Mouse (Mus musculus): ENCODE data around the gene Timm13.

Timm13 gene

DNA sequence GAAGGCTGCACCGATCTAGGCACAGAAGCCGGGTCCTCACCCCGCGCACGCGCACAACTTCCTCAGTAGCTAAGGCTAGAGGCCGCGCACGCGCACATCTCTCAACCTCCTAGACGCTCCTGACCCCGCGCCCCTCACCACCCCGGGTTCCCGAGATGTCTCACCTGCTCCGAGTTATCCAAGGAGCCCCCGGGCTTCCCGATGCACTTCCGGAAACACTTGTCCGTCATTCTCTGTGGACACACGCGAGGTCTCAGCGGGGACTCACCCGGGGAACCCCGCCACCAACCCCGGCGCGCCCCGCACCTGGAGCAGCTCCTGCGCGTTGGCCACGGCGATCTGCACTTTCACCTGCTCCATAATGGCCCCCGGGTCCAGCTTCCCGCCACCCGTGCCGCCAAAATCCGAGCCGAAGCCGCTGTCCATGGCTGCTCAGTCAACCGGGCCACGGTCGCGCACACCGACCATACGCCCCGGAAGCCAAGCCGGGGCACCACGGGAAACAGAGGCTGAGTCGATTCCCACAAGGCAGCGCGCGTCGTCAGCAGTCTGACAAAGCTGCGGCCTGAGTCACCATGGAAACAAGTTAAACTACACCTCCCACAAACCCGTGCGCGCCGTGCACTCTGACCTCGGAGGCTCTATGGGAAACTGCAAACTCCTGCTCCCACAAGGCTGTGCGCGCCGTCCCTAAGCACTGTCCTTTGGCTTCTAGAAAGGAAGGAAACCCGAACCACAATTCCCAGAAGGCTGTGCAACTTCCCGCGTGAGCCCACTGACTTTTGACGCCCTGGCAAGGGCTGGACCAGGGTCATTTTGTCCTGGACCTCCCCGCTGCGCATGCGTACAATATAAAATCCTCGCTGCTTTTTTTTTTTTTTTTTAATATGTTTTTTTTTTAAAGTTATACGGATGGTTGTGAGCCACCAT is at the start of gene Timm13:
Gene Timm13 (minus strand): TSS at position 652 of the 930 bp plus-strand sequence.
- in situ Hi-C loops (cut with MboI, MseI): no loop called here

DNA sequence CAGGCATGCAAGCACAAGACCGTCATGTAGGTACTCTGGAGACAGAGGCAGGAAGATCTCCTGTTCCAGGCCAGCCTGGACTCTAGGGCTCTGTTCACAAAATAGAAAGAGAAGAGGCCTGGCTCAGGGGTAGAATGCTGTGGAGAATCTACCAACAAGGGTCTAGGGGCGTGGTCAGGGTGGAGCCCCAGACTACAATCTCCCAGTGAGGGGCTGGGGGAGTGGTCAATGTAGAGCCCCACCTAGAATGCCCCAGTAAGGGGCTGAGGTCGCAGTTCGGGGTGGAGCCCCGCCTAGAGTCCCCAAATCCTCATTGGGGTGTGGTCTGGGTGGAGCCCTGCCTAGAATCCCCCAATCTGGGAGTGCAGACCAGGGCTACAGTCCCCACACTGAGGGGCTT is 49.5 kb upstream of the Timm13 start:
- in situ Hi-C loops (cut with MboI, MseI): loop anchor here (10.0 kb wide), 1 partner anchor 356 kb away; the partner anchor contains the start of gene Abhd17a

DNA sequence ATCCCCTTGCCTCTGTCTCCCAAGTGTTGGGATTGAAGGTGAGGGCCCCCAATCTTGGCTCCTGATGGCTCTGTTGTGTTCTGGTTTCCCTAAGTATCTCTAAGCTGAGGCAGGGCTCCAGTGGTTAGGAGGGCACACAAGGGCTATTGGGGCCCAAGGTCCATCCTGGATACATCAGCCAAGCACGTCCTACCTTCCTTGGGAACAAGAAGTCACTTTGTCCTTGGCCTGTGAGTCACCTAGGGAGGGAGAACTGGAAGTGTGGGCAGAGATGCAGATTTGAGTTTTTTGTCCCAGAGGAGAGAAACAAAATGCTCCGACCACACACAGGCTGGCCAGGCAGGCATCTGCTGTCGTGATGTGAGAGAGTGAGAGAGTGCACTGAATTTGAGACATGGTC is 48.3 kb upstream of the Timm13 start:
- in situ Hi-C loops (cut with MboI, MseI): no loop called here

DNA sequence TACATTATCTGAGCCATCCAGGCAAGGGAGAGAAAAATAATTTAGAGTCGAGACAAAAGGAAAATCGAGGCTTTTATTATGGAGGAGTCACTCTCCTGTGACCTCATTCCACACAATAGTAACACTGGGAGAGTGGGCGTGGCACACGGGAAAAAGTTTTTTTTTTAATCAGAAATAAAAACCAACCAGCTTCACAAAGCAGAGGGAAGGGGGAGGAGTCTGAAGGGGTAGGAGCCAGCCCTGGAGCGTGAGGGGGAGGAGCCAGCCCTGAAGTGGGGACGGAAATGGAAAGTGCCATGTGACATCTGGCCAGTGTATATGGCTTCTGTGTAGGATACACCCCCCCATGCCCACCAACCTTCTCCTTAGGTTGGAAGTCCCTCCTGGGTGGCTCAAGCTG is 47.8 kb upstream of the Timm13 start:
- in situ Hi-C loops (cut with MboI, MseI): no loop called here

DNA sequence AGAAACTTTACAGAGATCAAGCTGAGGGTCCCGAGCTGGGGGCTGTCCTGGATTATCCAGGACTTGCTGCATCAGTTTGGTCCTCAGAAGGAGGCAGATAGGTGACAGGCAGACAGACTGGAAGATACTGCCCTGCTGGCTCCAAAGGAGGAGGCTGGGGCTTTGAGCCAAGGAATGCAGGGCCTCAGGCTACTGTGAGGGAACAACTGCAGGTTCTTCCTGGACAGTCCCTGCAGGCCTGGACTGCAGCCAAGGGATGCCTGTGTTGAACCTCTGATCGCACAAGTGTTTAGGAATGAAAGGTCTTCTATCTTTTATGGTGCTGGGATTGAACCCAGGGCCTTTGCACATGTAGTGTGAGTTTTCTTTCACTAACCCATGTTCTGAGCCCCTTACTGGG is 47.0 kb upstream of the Timm13 start:
- in situ Hi-C loops (cut with MboI, MseI): no loop called here

DNA sequence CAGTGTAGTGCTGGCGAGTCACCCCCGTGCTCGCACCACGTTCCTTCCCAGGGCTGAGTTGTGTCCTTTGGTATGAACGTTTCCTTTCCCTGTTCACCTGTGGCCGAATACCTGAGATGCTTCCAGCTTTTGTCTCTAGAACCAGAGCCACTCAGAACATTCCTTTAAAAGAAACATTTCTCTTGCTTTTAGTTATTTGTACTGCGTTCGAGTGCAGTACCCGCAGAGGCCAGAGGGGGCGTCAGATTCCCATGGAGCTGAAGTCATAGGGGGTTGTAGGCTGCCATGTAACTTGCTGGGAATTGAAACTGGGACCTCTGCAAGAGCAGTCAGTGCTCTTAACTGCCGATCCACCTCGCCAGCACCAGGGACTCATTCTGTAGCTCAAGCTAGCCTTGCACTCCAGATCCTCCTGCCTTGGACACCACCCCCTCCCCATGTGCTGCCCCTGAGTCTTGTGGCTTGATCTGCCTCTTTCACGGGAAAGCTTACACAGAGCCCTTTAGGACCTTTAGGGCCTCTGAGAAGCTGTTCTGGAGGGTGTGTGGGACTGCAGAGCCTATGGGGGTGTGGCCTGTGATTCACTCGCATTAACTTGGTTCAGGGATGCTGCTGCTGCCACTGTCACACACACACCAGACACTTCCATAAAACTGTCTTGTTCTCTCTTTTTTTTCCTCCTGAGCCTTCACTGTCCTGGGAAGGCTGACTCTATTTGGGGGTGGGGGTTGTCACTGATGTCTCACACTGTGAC is 46.1 kb upstream of the Timm13 start:
- in situ Hi-C loops (cut with MboI, MseI): no loop called here

DNA sequence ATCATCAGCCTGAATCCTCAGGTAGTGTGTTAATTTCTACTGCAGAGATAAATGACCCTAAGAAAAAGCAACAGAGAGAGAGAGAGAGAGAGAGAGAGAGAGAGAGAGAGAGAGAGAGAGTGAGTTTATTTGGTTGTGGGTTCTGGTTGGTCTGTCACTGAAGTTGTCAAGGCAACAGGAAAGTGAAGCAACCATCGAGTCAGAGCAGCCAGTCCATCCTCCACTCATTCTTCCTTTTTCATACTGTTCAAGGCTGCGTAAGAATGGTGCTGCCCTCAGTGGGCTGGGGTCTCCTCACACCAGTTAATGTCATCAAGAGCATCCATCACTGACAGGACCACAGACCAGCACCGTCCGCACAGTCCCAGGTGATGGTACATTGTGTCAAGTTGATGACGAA is 43.5 kb upstream of the Timm13 start:
- in situ Hi-C loops (cut with MboI, MseI): no loop called here

DNA sequence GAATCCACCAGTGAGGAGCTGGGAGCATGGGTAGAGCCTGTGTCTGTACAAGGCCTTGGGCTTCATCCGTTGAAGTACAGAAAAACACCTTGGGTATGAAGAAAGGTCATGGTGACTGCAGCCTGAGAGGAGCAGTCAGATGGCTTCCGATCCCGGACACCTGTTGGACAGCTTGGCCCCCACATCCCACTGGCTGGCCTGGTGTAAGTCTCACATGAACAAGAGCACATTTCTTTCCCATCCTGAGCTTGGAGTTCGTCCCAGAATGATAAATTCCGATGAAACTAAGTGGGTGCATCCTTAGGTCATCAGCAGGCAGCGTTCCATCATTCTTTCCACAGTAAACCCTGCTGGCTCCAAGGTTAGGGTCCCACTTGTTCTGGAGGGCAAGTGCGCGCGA is 42.9 kb upstream of the Timm13 start:
- in situ Hi-C loops (cut with MboI, MseI): no loop called here

DNA sequence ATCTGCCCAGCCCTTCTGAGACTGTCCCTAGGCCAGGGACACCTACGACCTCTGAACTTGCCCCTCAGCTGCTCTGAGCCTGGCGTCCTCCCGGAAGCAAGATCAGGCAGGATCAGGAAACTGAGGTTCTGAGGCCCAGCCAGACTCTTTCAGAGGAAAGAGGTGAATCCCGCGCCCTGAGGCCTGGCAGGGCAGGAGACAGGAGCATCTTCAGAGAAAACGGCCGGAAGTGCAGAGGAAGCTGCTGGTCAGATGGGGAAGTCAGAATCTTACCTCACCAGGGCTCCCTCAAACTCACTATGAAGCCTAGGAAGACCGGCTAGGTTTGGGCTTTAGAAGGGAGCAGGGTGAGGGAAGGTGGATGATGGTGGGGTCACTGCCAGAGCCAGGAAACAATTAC is 42.1 kb upstream of the Timm13 start:
- in situ Hi-C loops (cut with MboI, MseI): no loop called here

DNA sequence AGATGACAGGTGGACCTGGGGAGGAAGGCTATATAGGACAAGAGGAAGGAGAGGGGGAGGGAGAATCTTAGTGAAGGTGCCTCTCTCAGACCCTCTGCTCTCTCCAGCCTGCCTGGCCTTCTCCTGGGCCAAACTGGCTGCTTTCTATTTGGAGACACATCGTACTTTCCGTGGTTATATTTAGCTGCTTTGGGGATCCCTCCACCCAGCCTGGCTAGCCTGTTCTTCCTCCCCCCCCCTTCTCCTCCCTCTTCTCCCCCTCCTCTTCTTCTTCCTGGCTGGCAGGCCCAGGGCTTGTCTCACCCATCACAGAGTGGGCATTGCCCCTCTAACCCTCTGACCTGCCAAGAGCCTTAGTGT is 40.2 kb upstream of the Timm13 start:
- in situ Hi-C loops (cut with MboI, MseI): no loop called here

DNA sequence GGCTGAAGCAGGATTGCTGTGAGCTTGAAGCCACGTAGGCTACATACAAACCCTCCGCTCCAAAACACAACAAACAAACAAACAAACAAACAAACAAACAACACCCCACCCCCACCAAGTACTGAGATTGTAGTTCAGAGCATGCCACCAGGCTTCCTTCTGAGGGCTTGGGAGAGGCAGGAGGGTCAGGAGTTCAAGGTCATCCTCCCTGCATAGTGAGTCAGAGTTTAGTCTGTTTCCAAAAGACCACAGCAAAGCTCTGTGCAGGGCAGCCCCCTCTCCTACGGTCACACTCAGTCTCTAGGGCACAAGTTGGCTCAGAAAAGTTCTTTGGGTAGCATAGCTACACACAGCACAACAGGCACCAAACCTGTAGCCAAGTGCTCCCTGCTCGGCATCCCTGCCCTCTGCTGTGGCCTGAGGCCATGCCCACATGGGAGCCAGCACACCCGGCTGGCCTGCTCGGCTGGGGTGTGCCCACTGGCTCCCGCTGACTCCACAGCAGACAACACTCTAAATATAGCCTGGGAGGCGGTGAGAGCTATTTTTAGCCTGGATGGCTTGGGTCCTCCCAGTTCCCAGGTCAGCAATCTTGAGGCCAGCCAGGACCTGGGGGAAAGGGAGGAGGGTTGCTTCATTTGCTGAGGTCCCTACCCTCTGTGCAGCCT is 39.7 kb upstream of the Timm13 start:
- in situ Hi-C loops (cut with MboI, MseI): no loop called here

DNA sequence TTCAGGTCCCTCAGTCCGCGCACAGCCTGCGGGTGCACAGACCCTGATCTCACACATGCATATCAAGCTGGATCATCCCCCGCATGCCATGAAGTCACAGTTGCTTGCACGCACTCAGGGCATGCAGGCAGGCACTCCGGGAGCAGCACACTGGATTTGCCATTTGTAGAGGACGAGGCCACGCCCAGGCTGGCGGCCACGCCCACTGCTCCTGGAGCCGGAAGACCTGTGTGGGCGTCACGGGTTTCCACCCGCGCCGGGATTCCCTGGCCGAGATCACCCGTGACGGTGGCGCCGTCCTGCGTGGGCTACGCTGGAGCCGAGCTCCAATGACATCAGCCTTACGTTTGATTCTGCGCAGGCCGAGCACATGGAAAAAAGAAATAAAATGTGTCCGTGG is 38.9 kb upstream of the Timm13 start:
- in situ Hi-C loops (cut with MboI, MseI): loop anchor here (10.0 kb wide), 1 partner anchor 795 kb away; the partner anchor contains the start of genes Cbarp and Midn

DNA sequence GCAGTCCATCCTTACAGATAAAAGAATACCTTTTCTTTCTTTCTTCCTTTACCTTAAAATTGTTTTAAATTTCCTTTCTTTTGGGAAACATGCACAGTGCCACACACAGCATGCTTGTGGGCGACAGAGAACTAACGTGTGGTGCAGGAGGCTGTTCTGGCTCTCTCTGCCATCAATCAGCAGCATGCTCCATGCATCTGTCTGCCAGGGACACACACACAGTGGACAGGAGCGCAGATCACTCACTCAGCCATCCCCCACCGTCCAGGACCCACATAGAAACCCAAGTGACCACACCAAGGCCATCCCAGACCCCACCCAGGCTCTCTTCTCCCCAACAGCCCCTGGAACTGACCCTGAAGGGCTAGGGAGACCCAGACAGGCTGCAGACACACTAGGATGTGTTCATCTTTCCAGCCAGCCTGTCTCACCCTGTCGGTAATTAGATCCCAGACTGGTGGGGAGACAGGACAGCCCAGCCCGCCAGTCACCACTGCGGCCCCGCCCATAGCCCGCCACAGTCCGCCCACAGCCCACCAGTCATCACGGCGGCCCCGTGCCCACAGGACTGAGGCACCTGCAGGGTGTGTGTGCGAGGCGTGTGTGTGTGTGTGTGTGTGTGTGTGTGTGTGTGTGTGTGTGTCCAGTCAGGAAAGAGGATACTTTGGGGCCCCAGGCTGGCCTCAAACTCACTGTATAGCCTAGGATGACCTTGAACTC is 38.2 kb upstream of the Timm13 start:
- in situ Hi-C loops (cut with MboI, MseI): loop anchor here (10.0 kb wide), 1 partner anchor 794 kb away; the partner anchor contains the start of genes Cbarp and Midn

DNA sequence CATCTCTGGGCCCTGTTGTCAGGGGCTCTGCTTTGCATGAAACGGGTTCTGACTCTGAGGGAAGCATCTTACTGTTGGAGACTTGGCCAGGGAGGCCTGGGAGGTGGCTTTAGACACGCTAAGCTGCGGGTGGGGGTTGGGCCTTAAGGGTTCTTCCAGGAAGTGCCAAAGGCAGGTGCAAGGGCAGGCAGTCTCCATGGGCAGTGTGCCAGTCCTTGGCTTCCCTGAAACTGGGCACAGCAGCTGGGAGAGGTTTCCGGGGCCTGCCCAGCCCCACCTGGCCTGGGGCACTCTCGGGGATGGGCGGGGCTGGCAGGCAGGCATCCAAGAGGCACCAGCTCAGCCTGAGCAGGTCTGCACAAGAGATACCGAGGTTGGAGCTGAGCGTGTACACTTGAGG is 36.9 kb upstream of the Timm13 start:
- in situ Hi-C loops (cut with MboI, MseI): loop anchor here (10.0 kb wide), 1 partner anchor 793 kb away; the partner anchor contains the start of genes Cbarp and Midn

DNA sequence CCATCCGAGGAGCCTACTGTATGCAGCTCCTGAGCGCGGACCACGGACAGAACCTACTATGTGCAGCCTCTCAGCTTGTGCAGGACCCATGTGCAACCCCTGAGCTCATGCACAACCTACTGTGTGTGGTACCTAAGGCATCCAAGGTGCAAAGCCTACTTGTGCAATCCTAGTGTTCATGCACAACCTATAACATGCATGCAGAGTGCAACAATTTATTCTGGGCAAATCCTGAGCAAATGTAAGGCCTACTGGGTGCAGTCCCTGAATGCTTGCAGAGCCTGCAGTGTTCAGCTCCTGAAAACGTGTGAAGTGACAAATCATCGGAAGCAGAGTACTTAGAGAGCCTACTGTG is 36.0 kb upstream of the Timm13 start:
- in situ Hi-C loops (cut with MboI, MseI): loop anchor here (10.0 kb wide), 1 partner anchor 792 kb away; the partner anchor contains the start of genes Cbarp and Midn

DNA sequence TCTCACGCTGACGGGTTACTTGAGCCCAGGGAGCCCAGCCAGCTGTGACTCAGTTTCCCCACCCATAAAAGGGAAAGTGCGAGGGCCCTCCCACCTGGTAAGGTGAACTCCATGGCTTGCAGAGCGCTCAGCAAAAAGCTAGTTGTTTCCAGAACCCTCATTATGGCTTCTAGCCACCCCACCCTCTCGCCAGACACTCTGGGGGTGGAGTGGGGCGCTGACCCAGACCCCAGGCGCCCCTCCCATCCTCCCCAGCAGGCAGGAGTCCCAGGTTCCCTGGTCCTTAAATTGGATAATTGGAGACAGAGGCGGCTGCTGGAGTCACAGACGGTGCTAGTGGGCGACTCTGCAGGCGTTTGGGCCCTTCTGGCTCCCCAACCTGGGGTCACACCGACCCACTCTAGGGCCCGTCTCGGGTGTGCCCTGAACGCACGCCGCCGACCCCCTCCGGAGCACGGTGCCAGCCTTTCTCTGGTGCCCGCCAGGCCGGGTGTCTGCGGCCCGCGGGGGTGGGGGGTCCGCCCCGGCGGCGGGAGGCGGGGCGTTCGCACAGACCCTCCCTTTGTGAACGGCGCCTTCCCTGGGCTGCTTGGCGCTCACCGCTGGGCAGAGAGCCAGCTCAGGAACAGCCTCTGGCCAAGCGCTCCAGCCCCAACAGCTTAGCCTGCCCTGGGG is 35.5 kb upstream of the Timm13 start:
- in situ Hi-C loops (cut with MboI, MseI): loop anchor here (10.0 kb wide), 1 partner anchor 791 kb away; the partner anchor contains the start of genes Cbarp and Midn

DNA sequence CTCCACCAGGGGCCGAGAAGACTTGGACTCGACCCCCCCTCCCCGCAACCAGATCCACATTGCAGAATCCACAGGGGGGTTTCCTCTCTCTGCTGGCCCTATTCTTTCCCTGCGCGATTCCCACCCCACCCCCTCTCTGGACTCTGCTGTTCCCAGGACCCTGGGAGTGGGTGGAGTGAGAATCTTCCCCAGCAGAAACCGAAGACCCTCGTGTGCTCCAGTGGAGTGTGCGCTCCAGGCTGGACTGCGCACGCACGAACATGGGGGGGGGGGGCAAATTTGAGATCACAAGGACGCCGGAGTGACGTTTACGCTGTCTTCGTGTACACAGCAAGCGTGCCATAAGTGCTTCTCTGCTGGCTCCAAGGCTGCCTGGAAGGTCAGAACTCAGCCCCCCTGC is 34.9 kb upstream of the Timm13 start:
- in situ Hi-C loops (cut with MboI, MseI): loop anchor here (10.0 kb wide), 1 partner anchor 791 kb away; the partner anchor contains the start of genes Cbarp and Midn

DNA sequence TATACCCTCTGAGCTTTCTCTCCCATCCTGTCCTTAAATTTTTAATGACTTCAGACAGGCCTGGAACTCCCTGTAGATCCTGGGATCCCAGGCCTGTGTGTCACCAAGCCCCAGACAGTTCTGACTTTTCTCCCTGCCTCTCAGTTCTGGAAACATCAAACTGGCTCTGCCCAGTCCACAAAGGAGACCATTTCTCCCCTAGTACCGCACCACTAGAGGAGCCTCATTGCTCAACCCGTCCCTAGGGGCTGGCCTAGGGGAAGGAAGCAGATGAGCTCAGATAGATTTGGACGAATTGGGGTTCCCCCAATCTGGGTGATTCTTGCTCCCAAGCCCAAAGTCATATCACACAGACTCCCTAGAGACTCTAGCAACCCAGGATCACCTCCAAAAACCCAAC is 34.5 kb upstream of the Timm13 start:
- in situ Hi-C loops (cut with MboI, MseI): loop anchor here (10.0 kb wide), 1 partner anchor 790 kb away; the partner anchor contains the start of genes Cbarp and Midn

DNA sequence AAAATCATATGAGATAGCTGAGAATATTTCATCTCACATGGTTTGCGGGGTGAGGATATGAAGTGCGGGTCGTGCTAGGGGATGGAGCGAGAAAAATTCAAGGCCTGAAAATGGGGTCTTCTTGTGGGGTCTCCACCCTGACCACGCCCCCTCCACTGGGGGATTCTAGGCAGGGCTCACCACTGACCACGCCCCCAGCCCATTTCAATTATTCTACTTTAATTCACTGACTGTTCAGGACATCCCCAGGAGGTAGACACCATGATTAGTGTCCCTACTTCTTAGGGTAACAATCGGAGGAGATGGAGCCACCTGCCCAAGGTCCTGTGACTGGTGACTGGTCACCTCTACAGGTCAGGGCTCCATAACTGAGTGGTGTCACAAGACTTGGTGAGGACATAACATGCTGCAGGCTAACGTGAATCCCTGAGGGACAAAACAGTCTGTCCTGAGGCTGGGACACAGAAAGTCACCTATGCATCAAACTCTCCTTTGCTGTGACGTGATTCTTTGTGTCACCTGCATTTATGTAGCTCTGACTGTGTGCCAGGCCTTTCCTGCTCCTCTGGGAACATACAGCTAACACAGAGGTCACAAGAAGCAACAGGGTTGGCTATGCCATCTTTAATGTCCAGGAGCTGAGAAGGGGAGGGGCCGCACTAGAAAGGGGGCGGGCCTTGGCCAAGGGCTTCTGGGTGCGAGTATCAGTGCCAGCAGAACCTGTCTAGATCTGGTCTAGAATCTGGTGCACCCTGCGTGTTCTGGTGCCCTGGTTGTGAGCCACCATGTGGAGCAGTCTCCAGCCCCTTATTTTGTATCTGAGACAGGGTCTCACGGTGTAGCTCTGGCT is 33.6 kb upstream of the Timm13 start:
- in situ Hi-C loops (cut with MboI, MseI): loop anchor here (10.0 kb wide), 1 partner anchor 790 kb away; the partner anchor contains the start of genes Cbarp and Midn
